Mouse (Mus musculus): ENCODE data around the gene 1700029P11Rik.

DNA sequence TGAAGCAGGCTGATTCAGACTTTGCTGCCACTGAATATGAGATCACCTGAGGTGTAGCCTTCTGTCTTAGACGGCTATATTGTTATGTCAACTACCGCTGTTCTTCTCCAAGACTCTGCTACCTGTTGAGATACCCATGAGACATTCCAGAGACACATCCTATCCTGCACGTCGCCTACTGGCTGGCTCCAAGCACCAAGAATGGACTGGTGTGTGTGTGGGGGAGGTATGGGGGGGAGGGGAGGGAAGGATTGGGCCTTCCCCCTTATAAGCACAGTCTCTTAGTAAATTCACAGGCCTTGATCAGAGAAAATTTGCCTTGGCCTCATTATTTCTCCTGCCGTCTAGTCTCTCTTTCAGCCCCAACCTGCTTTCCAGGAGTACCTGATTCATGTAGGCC is 12.5 kb upstream of the 1700029P11Rik start:
- TF ChIP-seq CTCF (IDR thresholded peaks at IDR 0.05; ENCODE audit: extremely low read depth, insufficient read length, insufficient replicate concordance, low read depth, low read length) (no peak), POLR2A (IDR thresholded peaks at IDR 0.05; ENCODE audit: low read depth, low read length) (no peak)

All from small intestine, adult 2 months (tissue).